Mouse (Mus musculus): ENCODE results near the gene Qrich2.
"Not testable (repeated sequence)": the region's sequence is repeated elsewhere in the genome, so short reads cannot be mapped to it uniquely, and the experiment has no call there.

The Qrich2 gene

DNA sequence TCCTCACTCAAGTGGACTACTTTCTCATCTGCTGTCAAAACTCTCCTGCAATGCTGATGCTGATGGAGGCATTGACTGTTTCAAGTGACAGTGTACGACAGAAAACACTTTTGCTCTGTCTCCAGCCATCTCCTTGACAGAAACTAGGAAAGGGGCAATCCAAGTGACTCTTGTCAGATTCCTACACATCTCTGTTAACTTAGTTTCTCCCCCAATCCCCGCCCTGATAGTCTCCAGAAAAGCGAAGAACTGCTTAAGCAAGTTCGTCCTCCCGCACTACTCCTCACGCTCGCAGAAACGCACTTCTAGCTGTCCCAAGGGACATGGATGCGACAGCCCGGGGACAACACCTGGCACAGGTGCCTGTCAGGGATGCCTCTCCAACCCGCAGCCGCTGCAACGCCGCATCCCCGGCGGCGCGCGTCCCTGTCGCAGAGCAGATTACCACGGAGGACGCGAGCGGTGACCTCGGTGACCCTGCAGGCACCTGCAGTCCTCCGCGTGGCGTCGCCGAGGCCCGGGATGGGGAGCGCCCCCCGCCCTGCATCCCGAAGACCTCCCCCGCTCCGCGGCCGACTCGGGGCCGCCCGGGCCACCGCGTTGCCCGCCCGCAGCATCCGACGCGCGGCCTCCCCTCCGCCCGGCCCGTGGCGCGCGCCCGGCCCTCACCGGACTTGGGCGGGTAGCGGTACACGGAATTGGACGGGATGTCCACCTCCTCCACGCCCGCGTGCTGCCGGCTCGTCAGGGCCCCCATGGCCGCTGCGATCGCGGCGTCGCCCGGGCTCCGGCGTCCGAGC is 53.8 kb downstream of the Qrich2 start:
- peak; percentile 47 for DNase-seq (ENCODE audit: low read depth, low spot score)

DNA sequence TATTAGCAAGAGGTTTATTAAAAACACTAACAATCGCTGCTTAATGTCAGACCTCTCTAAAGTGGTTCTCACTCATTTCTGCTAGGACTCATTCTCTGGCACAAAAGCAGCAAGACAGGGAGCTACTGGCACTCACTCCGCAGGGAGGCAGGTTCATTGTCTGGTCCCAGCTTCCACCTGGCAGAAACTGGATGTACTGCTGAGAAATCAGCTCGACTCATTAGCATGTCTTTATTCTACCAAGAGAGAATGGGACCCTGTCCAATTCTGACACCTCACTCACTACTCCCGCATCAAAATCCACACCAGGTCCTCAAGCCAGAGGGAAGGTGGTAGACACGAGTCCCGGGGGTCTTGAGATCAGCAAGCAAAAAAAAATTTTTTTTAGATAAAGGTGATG is 54.5 kb downstream of the Qrich2 start:
- peak; percentile 85 for DNase-seq (ENCODE audit: low read depth, low spot score)

DNA sequence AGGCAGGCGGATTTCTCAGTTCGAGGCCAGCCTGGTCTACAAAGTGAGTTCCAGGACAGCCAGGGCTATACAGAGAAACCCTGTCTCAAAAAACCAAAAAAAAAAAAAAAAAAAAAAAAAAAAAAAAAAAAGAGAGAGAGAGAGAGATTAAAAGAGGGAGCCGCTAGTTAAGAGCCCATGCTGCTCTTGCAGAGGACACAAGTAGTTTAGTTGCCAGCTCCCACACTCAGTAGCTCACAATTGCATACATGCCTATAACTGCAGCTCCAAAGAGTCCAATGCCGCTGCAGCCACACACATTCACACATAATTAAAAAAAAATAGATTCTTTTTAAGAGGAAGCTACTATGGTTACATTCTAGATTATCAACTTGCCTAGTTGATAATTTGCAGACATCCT is 55.6 kb downstream of the Qrich2 start:
- not testable (repeated sequence) for DNase-seq (ENCODE audit: low read depth, low spot score)

DNA sequence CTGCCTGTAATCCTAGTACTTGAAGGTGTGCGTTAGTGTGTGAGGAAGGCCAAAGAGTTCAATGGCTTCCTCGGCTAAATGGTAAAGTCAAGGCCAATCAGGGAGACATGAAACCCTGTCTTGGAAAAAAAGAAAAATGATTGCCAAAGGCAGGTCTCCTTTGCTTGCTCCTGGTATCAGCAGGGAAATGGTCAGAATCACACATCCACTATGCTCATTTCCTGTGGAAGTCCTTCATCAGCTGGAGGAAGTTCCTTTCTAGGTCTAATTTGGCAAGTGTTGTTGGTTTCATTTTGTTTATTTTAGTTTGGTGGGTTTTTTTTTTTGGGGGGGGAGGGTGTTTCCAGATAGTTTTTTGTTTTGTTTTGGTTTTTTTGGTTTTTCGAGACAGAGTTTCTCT is 57.0 kb downstream of the Qrich2 start:
- DNase-seq (ENCODE audit: low read depth, low spot score), result no peak

GRCm38 (mm10) chr11:116406231-116406728 is 59.8 kb downstream of the Qrich2 start:
- DNase-seq (ENCODE audit: low read depth, low spot score), result peak; percentile 63

GRCm38 (mm10) chr11:116405601-116406000 is 60.4 kb downstream of the Qrich2 start:
- no peak for DNase-seq (ENCODE audit: low read depth, low spot score)

GRCm38 (mm10) chr11:116400560-116400959 is 65.5 kb downstream of the Qrich2 start:
- no peak for DNase-seq (ENCODE audit: low read depth, low spot score)

- no peak for DNase-seq (ENCODE audit: low read depth, low spot score)
Measured at GRCm38 (mm10) chr11:116398348-116398677, 67.7 kb downstream of the Qrich2 start.

- peak; percentile 30 for DNase-seq (ENCODE audit: low read depth, low spot score)
Measured at GRCm38 (mm10) chr11:116397517-116398347, 68.3 kb downstream of the Qrich2 start.

GRCm38 (mm10) chr11:116396934-116397330 is 69.1 kb downstream of the Qrich2 start:
- no peak for DNase-seq (ENCODE audit: low read depth, low spot score)

GRCm38 (mm10) chr11:116396276-116396933 is 69.6 kb downstream of the Qrich2 start:
- no peak for DNase-seq (ENCODE audit: low read depth, low spot score)

DNA sequence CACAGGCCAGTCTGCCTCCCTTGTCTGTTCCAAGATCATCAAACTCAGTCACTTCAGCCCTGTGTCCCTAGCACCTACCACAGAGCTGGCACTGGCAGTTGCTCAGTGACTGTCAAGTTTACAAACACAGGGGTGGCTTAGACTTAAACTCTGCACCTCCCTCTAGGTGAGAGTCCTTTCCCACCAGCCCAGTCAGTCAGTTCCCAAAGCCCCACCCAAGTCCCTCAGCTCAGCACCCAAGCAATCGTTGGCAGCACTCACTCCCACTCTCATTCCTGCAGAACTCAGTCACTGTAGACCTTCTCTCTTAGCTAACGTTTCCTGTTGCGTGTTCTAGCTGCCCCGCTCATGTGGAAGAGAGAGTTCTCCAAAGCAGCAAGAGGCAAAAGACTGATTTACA is 71.3 kb downstream of the Qrich2 start:
- no peak for DNase-seq (ENCODE audit: low read depth, low spot score)
